Mouse (Mus musculus) spleen, adult 18-20 months (tissue): ENCODE data around the gene Lrrc30.

Experiments used
- DNase-seq, 2 experiments: peaks; one replicate each; pipeline ENCODE4 v3.0.0; 2022; ENCODE audit warnings: mixed read lengths in 2 of 2

Gene Lrrc30

GRCm38 (mm10) chr17:67632676-67633339 is at the start of gene Lrrc30:
Gene Lrrc30 (minus strand): TSS chr17:67632723.
- no peak for DNase-seq

DNA sequence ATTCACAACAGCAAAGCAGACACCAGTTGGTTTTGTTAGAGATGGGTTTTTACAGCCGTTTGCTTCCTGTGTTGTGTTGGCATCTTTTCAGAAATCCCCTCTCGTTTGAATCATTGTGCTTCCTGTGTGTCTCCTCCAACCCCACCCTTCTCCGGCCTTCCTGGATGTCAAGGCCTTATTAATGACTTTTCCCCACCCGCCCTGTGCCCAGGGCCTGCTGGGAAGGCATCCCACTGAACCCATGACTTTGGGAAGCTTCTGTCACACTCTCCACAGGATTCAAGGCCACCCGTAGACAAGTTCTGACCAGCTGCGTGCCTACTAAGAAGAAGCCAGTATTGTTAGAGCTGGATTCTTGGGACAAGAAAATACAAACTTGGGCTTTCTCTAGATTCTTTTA is 48.6 kb upstream of the Lrrc30 start:
- DNase-seq = no peak

- no peak for DNase-seq
Observed at GRCm38 (mm10) chr17:67678576-67678975, 46.1 kb upstream of the Lrrc30 start.

GRCm38 (mm10) chr17:67667981-67668380 is 35.5 kb upstream of the Lrrc30 start:
- DNase-seq = peak in 1 of 2 experiments; percentile 5

- no peak for DNase-seq
Observed at GRCm38 (mm10) chr17:67666981-67667380, 34.5 kb upstream of the Lrrc30 start.

DNA sequence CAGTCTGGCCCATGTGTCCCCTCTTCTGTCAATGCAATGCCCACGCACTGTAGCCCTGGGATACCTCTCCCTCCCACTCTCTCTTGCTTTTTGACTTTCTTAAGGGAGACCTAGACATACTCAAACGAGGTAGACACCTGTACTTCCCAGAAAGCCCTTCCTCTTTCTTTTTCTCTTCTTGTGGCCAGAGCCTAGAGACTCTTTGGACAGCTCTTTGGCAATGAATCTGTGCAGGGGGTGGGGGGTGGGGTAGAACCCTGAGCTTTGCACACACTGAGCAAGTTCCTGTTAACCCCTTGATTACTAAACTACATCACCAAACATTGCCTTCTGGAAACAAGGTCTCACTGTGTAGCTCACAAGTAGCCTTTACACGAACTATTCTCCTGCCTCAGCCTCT is 31.8 kb upstream of the Lrrc30 start:
- no peak for DNase-seq

DNA sequence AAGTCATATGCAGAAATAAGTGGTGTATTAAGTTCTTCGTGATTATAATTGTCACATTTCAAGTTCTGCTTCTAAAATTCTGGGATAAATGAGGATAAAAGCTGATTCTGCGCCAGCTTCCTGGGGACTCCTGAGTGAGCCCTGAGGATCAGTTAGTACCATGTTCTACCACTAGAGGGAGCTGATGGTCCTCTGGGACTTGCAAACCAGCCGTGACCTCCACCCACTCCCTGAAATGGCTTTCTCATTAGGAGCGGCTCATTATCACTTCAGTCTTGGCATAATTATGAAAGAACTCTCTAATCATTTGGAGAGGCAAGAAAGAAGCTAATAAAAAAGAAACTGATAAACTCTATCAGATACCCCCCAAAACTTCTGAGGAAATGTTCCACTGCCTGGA is 19.0 kb upstream of the Lrrc30 start:
- DNase-seq = no peak

DNA sequence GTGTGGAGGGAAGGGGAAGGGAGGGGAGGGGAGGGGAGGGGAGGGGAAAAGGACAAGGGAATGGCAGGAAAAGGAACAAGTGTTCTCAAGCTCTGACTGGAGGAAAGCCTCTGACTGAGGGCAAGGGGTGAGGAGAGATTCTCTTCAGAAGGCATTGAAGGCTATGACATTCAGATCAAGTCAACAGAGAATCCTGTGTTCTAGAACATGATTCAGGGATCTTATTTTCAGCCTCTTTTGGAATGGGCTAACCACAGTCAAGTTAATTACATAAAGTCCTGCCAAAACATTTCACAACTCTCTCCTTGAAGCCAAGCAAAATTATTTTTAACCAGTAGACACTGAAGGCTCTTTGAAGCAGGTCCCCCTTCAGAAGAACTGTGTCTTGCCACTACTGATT is 9.1 kb upstream of the Lrrc30 start:
- no peak for DNase-seq

- DNase-seq = peak in 1 of 2 experiments; percentile 9
Observed at GRCm38 (mm10) chr17:67638119-67638810, 5.7 kb upstream of the Lrrc30 start.

GRCm38 (mm10) chr17:67636951-67637350 is 4.4 kb upstream of the Lrrc30 start:
- DNase-seq = no peak

DNA sequence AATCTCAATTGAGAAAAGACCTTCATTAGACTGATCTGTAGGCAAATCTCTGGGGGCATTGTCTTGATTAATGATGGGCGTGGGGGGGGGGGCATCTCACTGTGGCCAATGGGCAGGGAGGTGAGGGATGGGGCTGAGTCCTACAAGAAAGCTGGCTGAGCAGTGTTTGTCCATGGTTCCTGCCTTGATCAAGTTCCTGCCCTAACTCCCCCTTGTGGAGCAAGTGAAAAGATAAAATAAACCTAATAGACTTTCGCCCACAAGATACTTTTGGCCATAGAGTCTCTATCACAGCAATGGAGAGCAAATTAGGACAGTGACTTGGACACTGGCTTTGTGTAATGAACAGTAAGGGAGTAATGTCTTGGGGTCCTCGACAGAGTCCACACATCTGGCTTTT is 3.8 kb upstream of the Lrrc30 start:
- no peak for DNase-seq

GRCm38 (mm10) chr17:67629746-67630145 is 2.8 kb downstream of the Lrrc30 start:
- DNase-seq = no peak

DNA sequence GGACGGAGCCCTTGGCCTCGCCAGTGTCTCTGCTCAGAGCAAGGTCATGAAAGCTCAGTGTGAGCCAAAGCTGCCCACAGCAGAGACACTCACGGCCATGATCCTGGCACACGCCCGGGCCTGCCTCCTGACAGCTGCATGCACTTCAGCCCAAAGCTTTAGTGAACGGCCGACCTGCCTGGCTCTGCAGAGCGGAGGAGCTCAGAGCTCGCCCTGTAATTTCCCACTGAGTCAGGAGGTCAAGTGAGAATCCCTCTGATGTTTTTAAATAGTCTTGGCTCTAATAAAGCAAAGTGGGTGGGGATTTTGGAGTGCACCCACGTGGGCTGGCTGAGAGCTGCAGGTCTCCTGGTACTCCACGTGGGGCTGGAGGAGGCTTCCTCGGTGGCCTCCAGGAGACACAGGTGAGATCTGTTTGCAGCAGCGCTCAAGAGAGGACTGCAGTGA is 3.3 kb downstream of the Lrrc30 start:
- no peak for DNase-seq

GRCm38 (mm10) chr17:67628475-67628874 is 4.0 kb downstream of the Lrrc30 start:
- DNase-seq = no peak

DNA sequence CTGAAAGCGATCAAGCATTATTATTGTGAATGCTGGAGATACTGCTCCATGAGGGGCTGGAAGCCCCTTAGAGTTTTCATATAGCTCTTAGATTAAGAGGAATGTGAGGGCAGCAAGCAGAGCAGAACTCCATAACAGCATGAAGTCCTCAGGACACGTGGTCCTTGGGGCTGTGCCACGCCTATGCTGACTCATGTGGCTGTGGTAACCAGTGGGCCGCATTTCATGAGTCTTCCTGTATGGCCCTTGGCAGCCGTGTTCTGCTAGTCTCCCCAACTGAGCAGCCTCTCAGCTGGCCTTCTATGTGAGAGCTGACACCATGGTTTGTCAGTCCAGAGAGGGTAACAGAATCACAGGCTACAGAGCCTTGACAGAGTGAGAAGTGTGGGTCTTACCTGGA is 7.1 kb downstream of the Lrrc30 start:
- DNase-seq = no peak

DNA sequence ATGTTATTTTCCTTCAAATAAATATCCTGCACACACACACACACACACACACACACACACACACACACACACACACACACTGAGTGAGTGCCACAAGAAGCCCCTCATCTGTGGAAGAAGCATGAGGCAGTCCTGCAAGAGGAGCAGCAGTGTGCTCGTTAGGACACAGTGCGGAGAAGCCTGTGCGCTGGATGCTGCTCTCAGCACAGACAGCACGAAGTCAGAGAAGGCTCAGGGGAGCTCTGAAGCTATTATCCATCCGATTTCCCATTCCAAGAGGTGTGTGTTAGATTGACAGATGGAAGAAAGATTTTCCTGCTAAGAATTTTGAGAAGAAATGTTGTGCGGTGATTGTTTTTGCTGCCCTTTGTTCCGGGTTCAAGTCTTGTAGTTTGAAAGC is 13.5 kb downstream of the Lrrc30 start:
- no peak for DNase-seq

DNA sequence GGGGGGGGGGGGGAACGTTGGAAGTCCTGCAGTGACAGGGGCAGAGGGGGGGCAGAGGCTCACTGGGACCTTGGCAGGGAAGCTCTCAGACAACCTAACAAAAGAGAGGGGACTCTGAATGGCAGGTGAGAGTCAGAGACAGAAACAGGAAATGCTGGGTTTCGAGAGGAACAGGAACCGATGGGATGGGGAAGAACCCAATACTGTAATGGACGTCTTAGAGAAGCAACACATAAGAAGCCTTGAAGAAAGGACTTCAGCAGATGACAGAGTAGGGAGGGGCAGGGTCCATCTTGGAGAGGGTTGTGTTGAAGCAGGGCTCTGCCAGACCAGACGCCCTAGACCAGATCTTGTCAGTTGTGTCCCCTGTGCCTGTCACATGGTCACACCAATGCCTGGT is 18.1 kb downstream of the Lrrc30 start:
- DNase-seq = no peak

GRCm38 (mm10) chr17:67612576-67612975 is 19.9 kb downstream of the Lrrc30 start:
- no peak for DNase-seq

DNA sequence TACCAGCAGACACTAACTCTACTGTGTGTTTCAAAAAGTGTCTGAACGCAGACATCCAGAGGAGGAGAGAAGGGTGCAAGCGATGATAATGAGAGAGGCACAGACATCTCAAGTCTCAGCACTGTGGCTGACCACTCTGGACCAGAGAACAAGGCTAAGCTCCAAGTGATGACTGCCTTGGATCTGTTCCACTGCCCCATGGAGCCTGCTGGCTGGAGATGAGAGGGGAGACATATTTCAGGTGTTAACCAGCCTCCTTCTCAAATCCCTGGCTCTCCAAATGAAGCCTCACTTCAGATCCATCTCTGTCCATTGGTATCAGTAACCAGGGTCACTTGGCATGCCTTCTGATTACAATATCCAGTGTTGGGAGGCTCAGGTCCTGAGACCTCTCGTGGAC is 20.4 kb downstream of the Lrrc30 start:
- no peak for DNase-seq

DNA sequence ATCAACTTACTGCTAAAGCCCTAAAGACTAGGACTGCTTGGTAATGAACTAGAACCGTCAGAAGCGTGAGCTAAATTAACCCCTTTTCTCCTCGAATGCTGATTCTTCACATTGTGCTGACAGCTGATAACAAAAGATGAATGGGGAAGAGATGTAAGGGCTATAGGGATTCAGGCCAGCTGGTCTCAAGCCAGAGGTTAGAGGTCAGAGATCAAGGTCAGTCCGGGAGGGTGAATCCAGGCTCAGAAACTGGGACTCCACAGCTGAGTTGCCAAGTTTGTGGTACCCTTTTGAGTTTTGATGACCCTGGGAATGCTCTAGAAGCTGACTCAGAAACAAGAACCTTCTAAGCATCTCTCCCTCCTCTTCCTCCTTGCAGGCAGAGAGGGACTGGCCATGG is 28.1 kb downstream of the Lrrc30 start:
- no peak for DNase-seq

DNA sequence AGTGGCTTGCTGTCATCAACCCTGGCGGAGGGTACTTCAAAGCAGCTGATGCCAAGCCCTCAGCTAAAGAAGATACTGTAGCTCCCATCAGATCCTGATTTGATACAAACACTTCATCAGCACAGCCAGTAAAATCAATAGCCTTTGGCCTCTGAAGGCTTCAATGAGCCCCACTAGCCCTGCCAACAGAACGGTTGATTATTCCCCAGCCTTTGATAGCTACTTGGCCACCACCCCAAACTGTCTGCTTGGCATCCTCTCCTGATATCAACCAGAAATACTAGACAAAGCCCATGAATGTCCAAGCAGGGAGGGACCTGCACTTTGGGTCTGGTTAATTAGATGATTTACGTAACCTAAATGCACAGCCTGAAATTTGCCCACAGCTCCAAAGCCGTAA is 30.0 kb downstream of the Lrrc30 start:
- no peak for DNase-seq

GRCm38 (mm10) chr17:67584937-67585579 is 47.5 kb downstream of the Lrrc30 start:
- peak in 1 of 2 experiments; percentile 45 for DNase-seq

- no peak for DNase-seq
Observed at GRCm38 (mm10) chr17:67584533-67584932, 48.0 kb downstream of the Lrrc30 start.

DNA sequence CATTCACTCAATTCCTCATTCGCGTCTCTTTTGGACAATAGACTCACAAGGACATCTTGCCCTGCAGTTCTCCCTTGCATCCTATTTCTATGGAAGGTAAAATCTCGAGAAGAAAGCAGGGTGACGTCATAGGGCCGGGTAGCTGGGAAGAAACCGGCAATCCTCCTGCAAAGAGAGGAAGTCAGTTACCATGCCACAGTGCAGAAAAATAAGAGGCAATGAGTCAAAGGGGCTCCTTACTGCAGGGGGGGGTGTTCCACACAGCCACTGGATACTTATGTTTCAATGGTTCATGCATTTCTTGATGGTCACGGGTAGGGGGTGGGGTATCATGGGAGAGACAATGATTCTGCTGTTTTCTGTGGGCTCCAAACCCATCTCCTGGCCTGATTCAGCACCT is 49.1 kb downstream of the Lrrc30 start:
- DNase-seq = no peak
